Mouse (Mus musculus) CD4-positive, CD25-positive, alpha-beta regulatory T cell, adult 2 months (primary cell): ENCODE data around the gene C9.

Experiments used
- DNase-seq: peaks from one replicate; pipeline ENCODE4 v3.0.0-alpha.2; 2012; ENCODE audit warnings: low read depth, low spot score

The C9 gene

DNA sequence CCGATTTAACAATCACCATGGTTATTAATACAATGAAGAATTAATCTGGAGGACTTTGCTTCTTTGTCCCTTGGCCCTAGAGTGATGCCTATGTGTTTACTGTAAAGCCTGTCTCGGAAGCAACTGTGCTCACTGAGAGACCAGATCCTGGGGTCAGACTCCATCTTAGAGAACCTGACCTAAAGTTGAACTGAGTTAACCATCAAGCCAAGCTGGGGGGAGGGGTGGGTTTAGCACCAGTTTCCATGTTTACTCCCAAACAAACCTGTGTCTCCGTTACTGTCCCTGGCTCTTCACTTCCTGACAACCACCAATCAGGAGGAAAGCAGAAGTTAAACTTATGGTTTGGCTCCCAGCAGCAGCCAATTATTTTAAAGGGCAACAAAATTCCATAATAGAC is 38.4 kb downstream of the C9 start:
- DNase-seq, result no peak

- no peak for DNase-seq
Observed at GRCm38 (mm10) chr15:6492386-6492785, 47.3 kb downstream of the C9 start.

GRCm38 (mm10) chr15:6498396-6499070 is 53.4 kb downstream of the C9 start:
- DNase-seq, result no peak

DNA sequence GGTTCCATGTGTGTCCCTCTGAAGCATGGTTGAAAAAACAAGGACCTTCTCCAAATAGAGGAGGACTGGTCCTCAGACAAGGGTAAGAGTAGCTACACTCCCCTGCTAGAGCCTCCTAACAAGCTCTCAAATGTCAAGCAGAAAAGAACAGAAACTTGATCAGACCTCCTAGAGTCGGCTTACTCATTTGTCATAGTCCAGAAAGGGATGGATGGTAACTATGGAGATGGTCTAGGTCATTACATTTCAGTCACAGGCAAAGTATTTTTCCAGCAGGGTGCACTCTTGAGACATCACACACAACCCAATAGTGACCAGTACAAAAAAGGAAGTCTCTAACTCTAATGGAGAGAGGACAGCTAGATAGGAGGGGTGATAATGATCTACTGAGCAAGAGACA is 55.7 kb downstream of the C9 start:
- peak; percentile 52 for DNase-seq

- no peak for DNase-seq
Observed at GRCm38 (mm10) chr15:6517525-6517924, 72.4 kb downstream of the C9 start.

- peak; percentile 78 for DNase-seq
Observed at GRCm38 (mm10) chr15:6519417-6520255, 74.5 kb downstream of the C9 start.

DNA sequence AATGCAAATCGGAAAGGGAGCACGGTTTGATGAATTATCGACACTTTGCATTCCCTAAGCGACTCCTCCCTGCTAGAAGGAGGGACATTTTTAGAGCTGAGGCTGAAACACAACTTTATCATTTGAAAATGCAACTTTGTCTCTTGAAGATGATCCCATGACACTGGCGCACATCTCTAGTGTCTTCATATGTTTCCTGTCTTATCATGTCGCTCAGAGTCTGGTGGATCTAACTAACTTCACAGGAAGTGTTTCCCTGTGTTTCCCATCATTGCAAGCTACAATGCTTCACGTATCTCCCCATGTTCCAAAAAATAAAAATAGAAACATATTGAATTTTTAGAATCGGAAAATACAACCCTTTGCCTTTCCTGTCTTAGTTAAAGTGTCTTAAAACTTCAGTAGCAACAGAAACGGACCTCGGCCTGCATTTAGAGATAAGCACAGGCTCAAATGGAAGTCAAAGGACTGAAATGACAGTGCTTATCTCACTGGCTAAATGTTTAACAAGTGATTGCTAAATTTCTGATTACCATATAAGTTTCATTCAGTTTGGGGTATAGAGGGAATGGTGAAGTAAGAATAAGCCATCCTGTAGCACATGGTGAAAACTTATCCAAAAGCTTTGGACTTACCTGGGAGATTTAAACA is 75.5 kb downstream of the C9 start:
- DNase-seq, result no peak

DNA sequence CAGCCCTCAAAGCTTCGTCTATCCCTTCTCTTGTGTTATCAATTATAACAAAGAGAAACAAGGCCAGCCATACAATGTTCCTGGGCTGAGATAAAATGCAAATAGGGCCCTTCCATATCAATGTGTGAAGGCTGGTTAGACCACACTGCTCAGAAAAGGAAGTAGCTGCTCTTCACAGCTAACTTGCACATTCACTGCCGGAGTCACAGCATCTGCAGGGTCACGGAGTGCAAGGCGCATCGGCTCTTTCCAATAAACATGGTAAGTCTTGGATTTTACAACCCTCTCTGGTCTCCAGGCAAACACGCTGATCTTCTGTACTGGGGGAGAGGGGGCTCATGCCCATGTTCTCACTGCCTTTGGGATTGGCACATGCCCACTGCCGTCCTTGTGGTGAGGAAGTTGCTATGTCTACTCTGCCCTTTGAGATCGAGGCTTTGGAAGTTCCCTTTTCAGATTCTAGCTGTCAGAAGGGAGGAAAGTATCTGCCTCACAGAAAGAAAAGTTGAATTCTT is 77.6 kb downstream of the C9 start, which contains the start of gene Fyb:
Gene Fyb, plus strand, starts transcription at position 201 of the 515 bp plus-strand sequence.
- DNase-seq, result peak; percentile 64

DNA sequence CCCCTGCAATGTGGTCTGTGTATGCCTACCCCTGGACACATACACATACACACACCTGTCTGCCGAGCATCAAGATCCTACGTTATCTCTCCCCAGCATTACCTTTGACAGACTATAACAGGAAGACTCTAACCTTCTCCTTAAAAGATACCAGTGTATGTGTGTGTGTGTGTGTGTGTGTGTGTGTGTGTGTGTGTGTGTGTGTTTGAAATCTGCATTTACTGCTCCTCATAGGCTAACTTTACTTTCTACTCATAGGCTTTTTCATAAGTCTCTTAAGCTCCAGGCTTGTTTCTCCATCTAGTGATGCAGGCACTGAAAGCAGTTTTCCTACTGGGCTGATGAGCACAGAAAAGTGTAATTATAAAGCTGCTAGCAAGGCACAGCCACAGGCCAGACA is 79.7 kb downstream of the C9 start:
- peak; percentile 26 for DNase-seq

GRCm38 (mm10) chr15:6525386-6525785 is 80.3 kb downstream of the C9 start:
- DNase-seq, result peak; percentile 72

DNA sequence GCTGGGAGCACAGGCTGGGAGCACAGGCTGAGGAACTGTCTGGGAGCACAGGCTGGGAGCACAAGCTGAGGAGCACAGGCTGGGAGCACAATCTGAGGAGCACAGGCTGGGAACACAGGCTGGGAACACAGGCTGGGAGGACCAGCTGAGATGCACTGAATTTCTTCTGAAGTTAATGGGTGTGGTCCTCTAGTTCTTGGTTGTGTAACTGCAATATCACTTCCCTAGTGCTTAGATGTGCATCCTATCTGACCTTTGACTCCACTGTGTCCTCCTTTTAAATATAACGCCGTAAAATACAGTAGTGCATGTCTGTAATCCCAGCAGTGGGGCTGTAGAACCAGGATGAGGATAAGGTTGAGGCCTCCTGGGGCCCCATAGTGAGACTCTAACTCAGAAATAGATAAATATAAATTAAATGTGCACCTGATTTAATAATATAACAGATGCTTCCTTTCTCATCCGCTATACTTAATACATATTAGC is 88.8 kb downstream of the C9 start:
- no peak for DNase-seq

DNA sequence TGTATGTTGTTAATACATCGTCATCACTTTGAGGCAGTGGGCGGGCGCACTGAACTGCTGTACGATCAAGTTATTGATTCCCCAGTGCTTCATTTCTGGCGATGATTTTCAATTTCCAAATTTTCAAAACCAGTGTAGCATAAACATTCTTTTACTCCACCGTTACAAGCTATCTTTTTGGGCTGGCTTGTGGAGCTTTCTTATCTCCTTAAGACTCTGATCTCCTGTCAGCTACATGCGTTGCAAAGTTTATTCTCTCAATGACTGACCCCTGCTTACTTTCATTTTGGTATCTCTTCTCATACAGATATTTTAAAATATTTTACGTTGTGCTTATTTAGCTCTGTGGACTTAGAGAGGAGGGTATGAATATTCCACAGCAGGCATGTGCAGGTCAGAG is 89.5 kb downstream of the C9 start:
- no peak for DNase-seq

DNA sequence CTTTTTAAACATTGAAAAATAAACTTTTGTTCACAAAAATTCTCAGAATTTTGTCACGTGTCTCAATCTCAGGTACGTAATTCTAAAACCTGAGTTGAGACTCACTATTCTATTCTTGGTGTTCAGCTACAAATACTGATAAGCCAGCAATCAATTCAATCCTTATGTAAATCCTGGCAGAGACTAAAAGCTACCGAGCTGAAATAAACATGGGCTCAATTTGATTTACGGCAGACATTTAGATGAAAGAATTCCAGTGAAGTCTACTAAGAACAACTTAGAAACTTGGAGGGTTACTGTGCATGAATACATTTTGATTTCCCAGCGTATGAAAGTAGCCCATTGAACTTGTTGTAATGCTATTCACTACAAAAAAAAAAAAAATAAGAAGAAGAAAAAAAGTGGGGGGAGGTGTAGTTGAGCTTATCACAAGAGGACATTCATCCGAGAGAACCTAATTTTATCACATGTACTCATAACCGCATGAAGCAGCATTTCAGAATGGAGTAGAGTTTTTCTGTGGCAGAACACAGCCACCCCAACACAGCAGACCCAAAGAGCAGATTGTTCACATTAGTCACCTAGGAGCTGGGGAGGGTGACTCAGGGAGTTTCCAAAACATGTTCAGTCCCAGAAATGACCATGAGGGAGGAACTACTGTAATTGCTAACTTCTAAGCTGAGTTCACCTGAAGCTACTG is 94.7 kb downstream of the C9 start:
- no peak for DNase-seq
